Mouse (Mus musculus) hindbrain, embryonic 13.5 days (tissue): ENCODE data around the gene Itih1. TPM values are rescaled to one million over a fixed set of nuclear protein-coding genes. Genes with fewer than 3 reads are reported as not detected.

Experiments
- ATAC-seq: fragments of 200-750 bp; cut with Nextera tagmentation; 2 replicates; pipeline ENCODE4 v1.8.0; 2017; ENCODE audit warnings: moderate TSS enrichment; ENCODE audit not compliant: low FRiP score
- H3K27ac ChIP-seq: fragments of 300-500 bp; sonication (generic); 2 replicates; pipeline ENCODE4 v1.5.1; 2015; ENCODE audit warnings: inconsistent platforms, mild to moderate bottlenecking, moderate library complexity
- H3K27me3 ChIP-seq: fragments of 300-500 bp; sonication (generic); 2 replicates; pipeline ENCODE4 v1.6.1; 2015; ENCODE audit warnings: mild to moderate bottlenecking, inconsistent platforms
- H3K36me3 ChIP-seq: fragments of 300-500 bp; sonication (generic); 2 replicates; pipeline ENCODE4 v1.6.1; 2015; ENCODE audit warnings: mild to moderate bottlenecking, inconsistent platforms
- H3K4me1 ChIP-seq: fragments of 300-500 bp; sonication (generic); replicated peaks from 2 replicates; pipeline ENCODE4 v1.6.1; 2015; ENCODE audit warnings: inconsistent platforms
- H3K4me2 ChIP-seq: fragments of 300-500 bp; sonication (generic); 2 replicates; pipeline ENCODE4 v1.6.1; 2015; ENCODE audit warnings: inconsistent platforms, mild to moderate bottlenecking, moderate library complexity
- H3K4me3 ChIP-seq: fragments of 300-500 bp; sonication (generic); 2 replicates; pipeline ENCODE4 v1.5.1; 2015; ENCODE audit warnings: mild to moderate bottlenecking, inconsistent platforms
- H3K9ac ChIP-seq: fragments of 300-500 bp; sonication (generic); 2 replicates; pipeline ENCODE4 v1.6.1; 2015; ENCODE audit warnings: mild to moderate bottlenecking, inconsistent platforms
- H3K9me3 ChIP-seq: fragments of 300-500 bp; sonication (generic); 2 replicates; pipeline ENCODE4 v1.6.1; 2016; ENCODE audit warnings: inconsistent platforms
- WGBS: fragments of 180-500 bp; shearing (Covaris S2); methylation state at CpG from one replicate; pipeline ENCODE4 v1.1.7; 2015; 5-methylcytosine and 5-hydroxymethylcytosine counted together
- polyA plus RNA-seq: library from polyadenylated mRNA; unstranded; fragments of >200 nt; fragmentation: Nextera tagmentation; extraction: Ambion mirVana; gene quantifications from 2 replicates; pipeline ENCODE4 v1.2.1, GENCODE M21; 2015

Itih1 gene
- not detected in 2 replicates for polyA plus RNA-seq

GRCm38 (mm10) chr14:30943038-30943437, at the start of gene Itih1:
Itih1 (minus strand) TSS chr14:30943289.
- Histone ChIP-seq H3K4me1 (no peaks in the 10 kb centered on the region), H3K4me3 (no peak within 1 kb of the TSS), H3K27me3 (peaks cover 5% of the 10 kb centered on the region), H3K4me2 (no peak within 1 kb of the TSS), H3K36me3 (no peaks in the 10 kb centered on the region), H3K9me3 (no peaks in the 10 kb centered on the region), H3K27ac (no peak within 1 kb of the TSS), H3K9ac (no peak within 1 kb of the TSS)
- 88% methylated on average over 7 of the region's 7 CpGs for WGBS
- ATAC-seq, result no peak

GRCm38 (mm10) chr14:30976222-30976621, 33.1 kb upstream of the Itih1 start:
- H3K4me2 ChIP-seq, result no peak overlapping the region
- no peak overlapping the region for H3K27ac ChIP-seq
- no peak overlapping the region for H3K9ac ChIP-seq
- WGBS, result 88% methylated on average over 3 of the region's 3 CpGs
- ATAC-seq, result no peak
- no peak overlapping the region for H3K4me3 ChIP-seq
- no peaks in the 10 kb centered on the region for H3K9me3 ChIP-seq
- H3K27me3 ChIP-seq, result no peaks in the 10 kb centered on the region
- H3K4me1 ChIP-seq, result no peaks in the 10 kb centered on the region
- H3K36me3 ChIP-seq, result peaks cover 61% of the 10 kb centered on the region

- peaks cover 68% of the 10 kb centered on the region for H3K36me3 ChIP-seq
Measured at GRCm38 (mm10) chr14:30974204-30974603, 31.1 kb upstream of the Itih1 start.

GRCm38 (mm10) chr14:30960366-30960765, 17.3 kb upstream of the Itih1 start:
- no peaks in the 10 kb centered on the region for H3K27me3 ChIP-seq
- H3K4me2 ChIP-seq, result no peak overlapping the region
- H3K27ac ChIP-seq, result no peak overlapping the region
- H3K36me3 ChIP-seq, result peaks cover 47% of the 10 kb centered on the region
- H3K4me1 ChIP-seq, result no peaks in the 10 kb centered on the region
- 94% methylated on average over 1 of the region's 1 CpGs for WGBS
- no peak for ATAC-seq
- no peak overlapping the region for H3K9ac ChIP-seq
- H3K4me3 ChIP-seq, result no peak overlapping the region
- no peaks in the 10 kb centered on the region for H3K9me3 ChIP-seq

More at GRCm38 (mm10) chr14:30974204-30974603, 31.1 kb upstream of the Itih1 start:
- no peaks in the 10 kb centered on the region for H3K9me3 ChIP-seq
- H3K9ac ChIP-seq, result no peak overlapping the region
- H3K4me2 ChIP-seq, result no peak overlapping the region
- H3K4me1 ChIP-seq, result no peaks in the 10 kb centered on the region
- H3K4me3 ChIP-seq, result no peak overlapping the region
- H3K27me3 ChIP-seq, result no peaks in the 10 kb centered on the region
- no peak for ATAC-seq
- peak overlapping the region; percentile 62; the same call in 1 of the 2 replicates for H3K27ac ChIP-seq
- 34% methylated on average over 6 of the region's 6 CpGs for WGBS

- WGBS, result 93% methylated on average over 4 of the region's 4 CpGs
- H3K9me3 ChIP-seq, result no peaks in the 10 kb centered on the region
- no peaks in the 10 kb centered on the region for H3K4me1 ChIP-seq
- no peak overlapping the region for H3K4me2 ChIP-seq
- H3K9ac ChIP-seq, result no peak overlapping the region
- peaks cover 52% of the 10 kb centered on the region for H3K36me3 ChIP-seq
- H3K4me3 ChIP-seq, result no peak overlapping the region
- H3K27me3 ChIP-seq, result no peaks in the 10 kb centered on the region
- no peak overlapping the region for H3K27ac ChIP-seq
- no peak for ATAC-seq
Measured at GRCm38 (mm10) chr14:30959031-30959430, 15.9 kb upstream of the Itih1 start.

GRCm38 (mm10) chr14:30958517-30958916, 15.4 kb upstream of the Itih1 start:
- Histone ChIP-seq H3K36me3 (peaks cover 54% of the 10 kb centered on the region), H3K4me2 (no peak overlapping the region), H3K9ac (no peak overlapping the region), H3K4me3 (no peak overlapping the region), H3K27ac (no peak overlapping the region), H3K27me3 (no peaks in the 10 kb centered on the region), H3K9me3 (no peaks in the 10 kb centered on the region), H3K4me1 (no peaks in the 10 kb centered on the region)
- 89% methylated on average over 2 of the region's 2 CpGs for WGBS
- no peak for ATAC-seq

- peak within 1 kb of the TSS; percentile 73 for H3K4me2 ChIP-seq
- H3K27me3 ChIP-seq, result peaks cover 12% of the 10 kb centered on the region
- peak; percentile 99 for ATAC-seq
- H3K4me3 ChIP-seq, result peak within 1 kb of the TSS; percentile 77
- peak within 1 kb of the TSS; percentile 89 for H3K9ac ChIP-seq
- WGBS, result under 1% methylated on average over 57 of the region's 57 CpGs
- peaks cover 12% of the 10 kb centered on the region for H3K4me1 ChIP-seq
- H3K27ac ChIP-seq, result peak within 1 kb of the TSS; percentile 81
- no peaks in the 10 kb centered on the region for H3K9me3 ChIP-seq
- H3K36me3 ChIP-seq, result peaks cover 19% of the 10 kb centered on the region
Measured at GRCm38 (mm10) chr14:30951154-30951825, 8.2 kb upstream of the Itih1 start, which contains the start of gene Nek4. Nek4 (plus strand) TSS chr14:30951377.

GRCm38 (mm10) chr14:30949986-30950385, 6.9 kb upstream of the Itih1 start:
- H3K4me2 ChIP-seq, result no peak overlapping the region

GRCm38 (mm10) chr14:30944745-30945144, 1.7 kb upstream of the Itih1 start:
- Histone ChIP-seq H3K4me3 (no peak overlapping the region), H3K36me3 (no peaks in the 10 kb centered on the region), H3K27ac (no peak overlapping the region), H3K27me3 (peaks cover 12% of the 10 kb centered on the region), H3K4me2 (no peak overlapping the region), H3K4me1 (no peaks in the 10 kb centered on the region), H3K9ac (no peak overlapping the region), H3K9me3 (no peaks in the 10 kb centered on the region)
- WGBS, result 84% methylated on average over 2 of the region's 2 CpGs
- ATAC-seq, result no peak

More at GRCm38 (mm10) chr14:30949986-30950385, 6.9 kb upstream of the Itih1 start:
- Histone ChIP-seq H3K4me3 (no peak overlapping the region), H3K9ac (no peak overlapping the region), H3K27ac (no peak overlapping the region), H3K36me3 (peaks cover 9% of the 10 kb centered on the region; the same call in 1 of the 2 replicates), H3K4me1 (peaks cover 12% of the 10 kb centered on the region), H3K9me3 (no peaks in the 10 kb centered on the region), H3K27me3 (peaks cover 12% of the 10 kb centered on the region)
- 96% methylated on average over 10 of the region's 10 CpGs for WGBS
- no peak for ATAC-seq

GRCm38 (mm10) chr14:30943860-30944674, 978 bp upstream of the Itih1 start:
- WGBS, result 69% methylated on average over 11 of the region's 11 CpGs
- H3K9me3 ChIP-seq, result no peaks in the 10 kb centered on the region

GRCm38 (mm10) chr14:30942254-30942653, 835 bp downstream of the Itih1 start:
- Histone ChIP-seq H3K27ac (no peak overlapping the region), H3K27me3 (peaks cover 3% of the 10 kb centered on the region; the same call in 1 of the 2 replicates), H3K36me3 (no peaks in the 10 kb centered on the region), H3K9me3 (no peaks in the 10 kb centered on the region), H3K9ac (no peak overlapping the region), H3K4me1 (no peaks in the 10 kb centered on the region), H3K4me3 (no peak overlapping the region), H3K4me2 (no peak overlapping the region)
- no peak for ATAC-seq
- 95% methylated on average over 4 of the region's 4 CpGs for WGBS

More at GRCm38 (mm10) chr14:30943860-30944674, 978 bp upstream of the Itih1 start:
- no peaks in the 10 kb centered on the region for H3K4me1 ChIP-seq
- H3K9ac ChIP-seq, result no peak overlapping the region
- no peak overlapping the region for H3K4me2 ChIP-seq
- H3K27ac ChIP-seq, result no peak overlapping the region
- no peaks in the 10 kb centered on the region for H3K36me3 ChIP-seq
- no peak for ATAC-seq
- H3K4me3 ChIP-seq, result no peak overlapping the region
- H3K27me3 ChIP-seq, result peaks cover 12% of the 10 kb centered on the region

GRCm38 (mm10) chr14:30933351-30933750, 9.7 kb downstream of the Itih1 start:
- no peaks in the 10 kb centered on the region for H3K4me1 ChIP-seq
- H3K9me3 ChIP-seq, result no peaks in the 10 kb centered on the region
- no peak overlapping the region for H3K4me2 ChIP-seq
- no peak for ATAC-seq
- H3K9ac ChIP-seq, result no peak overlapping the region
- H3K4me3 ChIP-seq, result no peak overlapping the region
- H3K27ac ChIP-seq, result no peak overlapping the region
- no peaks in the 10 kb centered on the region for H3K27me3 ChIP-seq
- WGBS, result 90% methylated on average over 9 of the region's 9 CpGs
- no peaks in the 10 kb centered on the region for H3K36me3 ChIP-seq
